Mouse (Mus musculus): ENCODE measurements around the gene Angel2.
"Not testable (repeated sequence)": the region's sequence is repeated elsewhere in the genome, so short reads cannot be mapped to it uniquely, and the experiment has no call there.

Angel2 gene

GRCm38 (mm10) chr1:190924812-190925211, at the start of gene Angel2:
TSS of gene Angel2 (plus strand) at chr1:190925112.
- DNase-seq (ENCODE audit: extremely low read depth, low read depth): not testable (repeated sequence)

GRCm38 (mm10) chr1:190875751-190876150, 49.2 kb upstream of the Angel2 start:
- no peak for DNase-seq (ENCODE audit: extremely low read depth, low read depth)

- DNase-seq (ENCODE audit: extremely low read depth, low read depth): no peak
These were observed 44.3 kb upstream of the Angel2 start for GRCm38 (mm10) chr1:190880638-190881037.

- DNase-seq (ENCODE audit: extremely low read depth, low read depth): peak; percentile 46
These were observed 43.5 kb upstream of the Angel2 start for GRCm38 (mm10) chr1:190881422-190881821.

- DNase-seq (ENCODE audit: extremely low read depth, low read depth): no peak
These were observed 38.9 kb upstream of the Angel2 start for GRCm38 (mm10) chr1:190886014-190886413.

GRCm38 (mm10) chr1:190888031-190888430, 36.9 kb upstream of the Angel2 start:
- DNase-seq (ENCODE audit: extremely low read depth, low read depth): no peak

- no peak for DNase-seq (ENCODE audit: extremely low read depth, low read depth)
These were observed 36.3 kb upstream of the Angel2 start for GRCm38 (mm10) chr1:190888646-190889045.

GRCm38 (mm10) chr1:190893559-190894167, 31.2 kb upstream of the Angel2 start:
- DNase-seq (ENCODE audit: extremely low read depth, low read depth): peak; percentile 94

GRCm38 (mm10) chr1:190898186-190898585, 26.7 kb upstream of the Angel2 start:
- DNase-seq (ENCODE audit: extremely low read depth, low read depth): no peak

GRCm38 (mm10) chr1:190898899-190899575, 25.9 kb upstream of the Angel2 start:
- DNase-seq (ENCODE audit: extremely low read depth, low read depth): no peak

- DNase-seq (ENCODE audit: extremely low read depth, low read depth): no peak
These were observed 23.8 kb upstream of the Angel2 start for GRCm38 (mm10) chr1:190901082-190901481.

- DNase-seq (ENCODE audit: extremely low read depth, low read depth): no peak
These were observed 20.8 kb upstream of the Angel2 start for GRCm38 (mm10) chr1:190904136-190904535.

- no peak for DNase-seq (ENCODE audit: extremely low read depth, low read depth)
These were observed 20.2 kb upstream of the Angel2 start for GRCm38 (mm10) chr1:190904714-190905113.

GRCm38 (mm10) chr1:190910836-190911235, 14.1 kb upstream of the Angel2 start:
- DNase-seq (ENCODE audit: extremely low read depth, low read depth): no peak

- DNase-seq (ENCODE audit: extremely low read depth, low read depth): peak; percentile 78
These were observed 13.3 kb upstream of the Angel2 start, which contains the start of gene Rps6kc1 for GRCm38 (mm10) chr1:190911415-190912123. TSS of gene Rps6kc1 (minus strand) at chr1:190911770.

- no peak for DNase-seq (ENCODE audit: extremely low read depth, low read depth)
These were observed 12.3 kb upstream of the Angel2 start for GRCm38 (mm10) chr1:190912623-190913022.

- no peak for DNase-seq (ENCODE audit: extremely low read depth, low read depth)
These were observed 6.0 kb upstream of the Angel2 start for GRCm38 (mm10) chr1:190918938-190919337.

- no peak for DNase-seq (ENCODE audit: extremely low read depth, low read depth)
These were observed 5.0 kb upstream of the Angel2 start for GRCm38 (mm10) chr1:190919725-190920469.

- DNase-seq (ENCODE audit: extremely low read depth, low read depth): no peak
These were observed 2.4 kb downstream of the Angel2 start for GRCm38 (mm10) chr1:190927311-190927710.

- no peak for DNase-seq (ENCODE audit: extremely low read depth, low read depth)
These were observed 2.9 kb downstream of the Angel2 start for GRCm38 (mm10) chr1:190927751-190928369.

- DNase-seq (ENCODE audit: extremely low read depth, low read depth): peak; percentile 98
These were observed 3.6 kb downstream of the Angel2 start for GRCm38 (mm10) chr1:190928370-190929009.

Data from MEL-GATA-1-ER (cell line).